Mouse (Mus musculus): Measurements from ENCODE around the gene Fut4. TPM values are rescaled to one million over a fixed set of nuclear protein-coding genes. Genes with fewer than 3 reads are reported as not detected.

Fut4 gene
- polyA plus RNA-seq, 1 experiment, result 3.0 TPM

- no peak for TF ChIP-seq CTCF (IDR thresholded peaks at IDR 0.05; ENCODE audit: low read depth, low read length)
- TF ChIP-seq POLR2A (IDR thresholded peaks at IDR 0.05; ENCODE audit: borderline replicate concordance, low read depth, low read length), result no peak
- no peak overlapping the region for H3K27ac ChIP-seq (ENCODE audit: insufficient read depth, low read depth, low read length)
- no peak overlapping the region for H3K4me3 ChIP-seq (ENCODE audit: insufficient read depth, low read length)
- peaks cover 13% of the 10 kb centered on the region for H3K4me1 ChIP-seq (ENCODE audit: control insufficient read depth, insufficient read depth, low read length)
Measured at GRCm38 (mm10) chr9:14759261-14759660, 7.1 kb upstream of the Fut4 start.

DNA sequence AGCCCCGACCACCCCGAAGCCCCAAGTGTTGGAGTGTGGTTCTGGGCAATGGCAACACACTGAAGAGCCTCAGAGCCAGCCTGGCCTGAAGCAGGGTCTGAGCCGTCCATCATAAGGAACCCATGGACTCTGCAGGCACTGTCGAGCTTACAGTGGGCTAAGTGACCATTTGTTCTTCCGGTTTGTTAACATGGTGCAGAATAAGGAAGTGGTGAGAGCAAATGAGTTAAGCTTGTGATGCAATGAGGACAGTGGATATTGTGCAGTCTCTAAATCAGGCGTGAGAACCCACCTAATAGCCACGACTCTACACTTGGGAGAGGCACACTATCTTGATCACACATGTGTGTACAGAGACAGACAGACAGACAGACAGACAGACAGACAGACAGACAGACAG, 6.4 kb upstream of the Fut4 start:
- no peak for TF ChIP-seq CTCF (IDR thresholded peaks at IDR 0.05; ENCODE audit: low read depth, low read length)
- H3K4me3 ChIP-seq (ENCODE audit: insufficient read depth, low read length), result peak overlapping the region; percentile 22; the same call in 1 of the 2 replicates
- H3K27ac ChIP-seq (ENCODE audit: insufficient read depth, low read depth, low read length), result peak overlapping the region; percentile 66
- peaks cover 13% of the 10 kb centered on the region for H3K4me1 ChIP-seq (ENCODE audit: control insufficient read depth, insufficient read depth, low read length)

DNA sequence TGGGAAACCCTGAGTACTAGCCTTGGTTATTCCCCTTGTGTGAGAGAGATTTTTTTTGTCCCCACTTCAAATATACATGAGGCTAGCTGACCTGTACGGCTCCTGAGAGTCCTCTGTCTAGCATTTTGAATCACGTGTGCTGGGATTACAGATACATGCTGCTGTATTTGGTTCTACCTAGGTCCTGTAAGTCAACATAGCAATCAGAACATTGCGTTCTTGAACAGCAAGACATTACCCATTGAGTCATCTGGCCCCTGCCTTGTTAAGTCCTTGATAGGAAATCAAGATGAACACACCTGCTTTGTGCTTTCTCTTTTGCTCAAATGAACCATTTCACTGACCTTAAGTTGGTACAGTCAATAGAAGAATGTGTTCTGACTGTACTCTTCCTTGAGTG, 2.3 kb upstream of the Fut4 start:
- no peak for TF ChIP-seq POLR2A (IDR thresholded peaks at IDR 0.05; ENCODE audit: borderline replicate concordance, low read depth, low read length)
- no peak for TF ChIP-seq CTCF (IDR thresholded peaks at IDR 0.05; ENCODE audit: low read depth, low read length)
- Histone ChIP-seq H3K27ac (ENCODE audit: insufficient read depth, low read depth, low read length) (no peak overlapping the region), H3K4me3 (ENCODE audit: insufficient read depth, low read length) (no peak overlapping the region), H3K4me1 (ENCODE audit: control insufficient read depth, insufficient read depth, low read length) (peaks cover 13% of the 10 kb centered on the region)

GRCm38 (mm10) chr9:14753947-14754346, 1.8 kb upstream of the Fut4 start:
- H3K4me3 ChIP-seq (ENCODE audit: insufficient read depth, low read length), result no peak overlapping the region
- H3K4me1 ChIP-seq (ENCODE audit: control insufficient read depth, insufficient read depth, low read length), result peaks cover 9% of the 10 kb centered on the region
- TF ChIP-seq CTCF (IDR thresholded peaks at IDR 0.05; ENCODE audit: low read depth, low read length) (no peak), POLR2A (IDR thresholded peaks at IDR 0.05; ENCODE audit: borderline replicate concordance, low read depth, low read length) (no peak)
- no peak overlapping the region for H3K27ac ChIP-seq (ENCODE audit: insufficient read depth, low read depth, low read length)

GRCm38 (mm10) chr9:14751503-14752000, 641 bp downstream of the Fut4 start:
- no peak overlapping the region for H3K27ac ChIP-seq (ENCODE audit: insufficient read depth, low read depth, low read length)
- no peak for TF ChIP-seq CTCF (IDR thresholded peaks at IDR 0.05; ENCODE audit: low read depth, low read length)
- no peak for TF ChIP-seq POLR2A (IDR thresholded peaks at IDR 0.05; ENCODE audit: borderline replicate concordance, low read depth, low read length)
- peaks cover 3% of the 10 kb centered on the region for H3K4me1 ChIP-seq (ENCODE audit: control insufficient read depth, insufficient read depth, low read length)
- peak overlapping the region; percentile 67 for H3K4me3 ChIP-seq (ENCODE audit: insufficient read depth, low read length)

- no peak overlapping the region for H3K27ac ChIP-seq (ENCODE audit: insufficient read depth, low read depth, low read length)
- no peak for TF ChIP-seq CTCF (IDR thresholded peaks at IDR 0.05; ENCODE audit: low read depth, low read length)
- TF ChIP-seq POLR2A (IDR thresholded peaks at IDR 0.05; ENCODE audit: borderline replicate concordance, low read depth, low read length), result no peak
- peak overlapping the region; percentile 67 for H3K4me3 ChIP-seq (ENCODE audit: insufficient read depth, low read length)
- peaks cover 4% of the 10 kb centered on the region for H3K4me1 ChIP-seq (ENCODE audit: control insufficient read depth, insufficient read depth, low read length)
Measured at GRCm38 (mm10) chr9:14750901-14751502, 1.2 kb downstream of the Fut4 start.

GRCm38 (mm10) chr9:14740151-14740924, 11.9 kb downstream of the Fut4 start, which contains the start of gene Piwil4:
Piwil4 (minus strand) TSS chr9:14740733.
- peaks cover 8% of the 10 kb centered on the region for H3K4me1 ChIP-seq (ENCODE audit: control insufficient read depth, insufficient read depth, low read length)
- no peak for TF ChIP-seq POLR2A (IDR thresholded peaks at IDR 0.05; ENCODE audit: borderline replicate concordance, low read depth, low read length)
- no peak for TF ChIP-seq CTCF (IDR thresholded peaks at IDR 0.05; ENCODE audit: low read depth, low read length)
- H3K4me3 ChIP-seq (ENCODE audit: insufficient read depth, low read length), result no peak within 1 kb of the TSS
- no peak within 1 kb of the TSS for H3K27ac ChIP-seq (ENCODE audit: insufficient read depth, low read depth, low read length)

DNA sequence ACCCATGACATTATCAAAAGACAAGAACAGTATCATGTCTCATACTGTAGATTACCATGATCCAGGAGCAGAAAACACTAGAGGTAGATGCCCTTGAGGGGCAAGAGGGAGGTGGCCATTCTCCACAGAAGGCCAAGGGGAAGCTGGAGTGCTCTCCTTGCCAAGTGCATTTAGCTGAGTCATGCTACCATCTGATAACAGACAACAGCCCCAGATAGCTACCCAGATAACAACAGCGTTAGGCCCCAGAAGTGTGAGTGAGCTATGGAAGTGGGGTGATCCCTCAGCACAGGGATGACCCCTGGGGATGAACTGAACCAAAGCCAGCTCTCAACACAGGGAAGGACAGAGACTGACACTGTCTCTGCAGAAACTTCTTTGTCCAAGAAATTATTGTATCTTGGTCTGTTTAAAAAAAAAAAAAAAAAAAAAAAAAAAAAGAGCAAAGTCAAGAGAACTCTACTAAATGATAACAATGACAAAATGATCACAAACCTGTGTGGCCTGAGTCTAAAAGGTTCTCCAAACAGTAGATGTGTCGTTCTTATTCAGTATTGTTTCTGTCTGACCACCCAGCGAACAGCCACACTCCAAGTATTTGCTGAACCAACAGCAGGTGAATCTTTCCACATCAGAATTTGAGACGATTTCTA, 12.6 kb downstream of the Fut4 start:
- TF ChIP-seq POLR2A (IDR thresholded peaks at IDR 0.05; ENCODE audit: borderline replicate concordance, low read depth, low read length) (no peak), CTCF (IDR thresholded peaks at IDR 0.05; ENCODE audit: low read depth, low read length) (no peak)
- no peak overlapping the region for H3K27ac ChIP-seq (ENCODE audit: insufficient read depth, low read depth, low read length)
- peaks cover 8% of the 10 kb centered on the region for H3K4me1 ChIP-seq (ENCODE audit: control insufficient read depth, insufficient read depth, low read length)
- no peak overlapping the region for H3K4me3 ChIP-seq (ENCODE audit: insufficient read depth, low read length)

DNA sequence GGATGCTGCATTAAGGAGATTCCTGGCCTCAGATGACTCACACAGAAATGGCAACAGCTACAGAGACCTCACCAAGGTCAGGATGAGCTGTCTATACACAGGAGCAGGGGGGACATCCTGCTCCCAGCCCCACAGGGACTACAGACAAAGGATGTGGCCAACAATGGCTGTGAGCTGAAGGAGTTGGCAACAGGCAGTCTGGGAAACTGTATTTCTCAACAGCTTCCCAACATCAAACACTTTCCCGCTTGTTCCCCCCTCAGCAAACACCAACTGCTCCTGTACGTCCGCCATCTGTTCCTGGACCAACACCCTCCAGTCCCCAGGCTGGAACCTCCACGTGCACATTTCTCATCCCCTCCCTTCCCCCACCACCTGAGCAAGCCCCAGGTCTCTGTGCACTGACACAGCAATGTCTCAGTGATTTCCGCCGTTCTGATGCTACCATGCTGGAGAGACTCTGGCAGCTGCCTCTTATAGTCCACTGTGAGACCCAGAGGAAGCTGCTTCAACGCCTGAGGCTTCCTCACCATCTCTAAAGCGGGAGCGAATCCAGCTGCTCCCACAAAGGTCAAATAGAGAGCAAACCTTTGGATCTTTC, 21.2 kb downstream of the Fut4 start:
- Histone ChIP-seq H3K4me3 (ENCODE audit: insufficient read depth, low read length) (no peak overlapping the region), H3K4me1 (ENCODE audit: control insufficient read depth, insufficient read depth, low read length) (no peaks in the 10 kb centered on the region), H3K27ac (ENCODE audit: insufficient read depth, low read depth, low read length) (no peak overlapping the region)
- no peak for TF ChIP-seq CTCF (IDR thresholded peaks at IDR 0.05; ENCODE audit: low read depth, low read length)
- TF ChIP-seq POLR2A (IDR thresholded peaks at IDR 0.05; ENCODE audit: borderline replicate concordance, low read depth, low read length), result no peak
